Mouse (Mus musculus): ENCODE results near the gene Cavin3. TPM values are rescaled to one million over a fixed set of nuclear protein-coding genes. Genes with fewer than 3 reads are reported as not detected.

The Cavin3 gene
- total and polyA plus RNA-seq, 3 experiments = not detected

- Histone ChIP-seq H3K4me3 (replicated peaks in 1 of 3; ENCODE audit: low read depth in 2 of 3, low read length in 2 of 3, poor library complexity in 1 of 3) (no peak overlapping the region), H3K9me3 (replicated peaks; ENCODE audit: low read length) (no peaks in the 10 kb centered on the region), H3K36me3 (replicated peaks in 1 of 2; ENCODE audit: control insufficient read depth in 1 of 2, insufficient read depth in 1 of 2, low read length in 1 of 2) (no peaks in the 10 kb centered on the region), H3K4me2 (ENCODE audit: insufficient read depth, low read depth, poor library complexity, severe bottlenecking) (no peak overlapping the region), H3K27ac (ENCODE audit: insufficient read depth, low read depth) (no peak overlapping the region), H3K4me1 (ENCODE audit: control insufficient read depth in 1 of 2, insufficient read depth in 2 of 2) (peaks cover 0 to 3% of the 10 kb centered on the region in 2 experiments; a peak in 1 of 4 replicates), H3K27me3 (replicated peaks) (no peaks in the 10 kb centered on the region), H3K79me2 (replicated peaks; ENCODE audit: control insufficient read depth, extremely low read depth, insufficient read depth, poor library complexity, severe bottlenecking) (no peaks in the 10 kb centered on the region), H3K9ac (ENCODE audit: insufficient read depth, low read depth) (no peak overlapping the region)
- TF ChIP-seq MYC (IDR thresholded peaks at IDR 0.05; ENCODE audit: low read depth, low read length) = no peak
- TF ChIP-seq ZMIZ1 (IDR thresholded peaks at IDR 0.05; ENCODE audit: low read depth, low read length) = no peak
- no peak for TF ChIP-seq MAFK (IDR thresholded peaks at IDR 0.05; ENCODE audit: insufficient replicate concordance, low read length)
- no peak for TF ChIP-seq TCF12 (IDR thresholded peaks at IDR 0.05; ENCODE audit: low read depth, low read length)
- TF ChIP-seq BHLHE40 (IDR thresholded peaks at IDR 0.05; ENCODE audit: low read depth, low read length) = no peak
- no peak for TF ChIP-seq KAT2A (IDR thresholded peaks at IDR 0.05; ENCODE audit: insufficient replicate concordance, low read length)
- TF ChIP-seq RAD21 (IDR thresholded peaks at IDR 0.05; ENCODE audit: low read depth, low read length) = no peak
- TF ChIP-seq ELF1 (IDR thresholded peaks at IDR 0.05; ENCODE audit: low read depth, low read length) = no peak
- no peak for DNase-seq (ENCODE audit: extremely low read depth)
- in situ Hi-C loops (cut with MboI; ENCODE audit: low pct_ligation_motif_present, low pct_unique_long_range_greater_than_20kb, low sequenced_read_pairs) (no loop called here), dilution Hi-C loops (cut with MboI; ENCODE audit: extremely low pct_ligation_motif_present, extremely low pct_unique_long_range_greater_than_20kb, low sequenced_read_pairs) (no loop called here)
Observed at GRCm38 (mm10) chr7:105432058-105432457, 50.0 kb downstream of the Cavin3 start.

Other genes with a start within 250 kb of the Cavin3 start
- gene Olfr688, start 194.2 kb downstream of the Cavin3 start, total RNA-seq (2012; rRNA removed) = not detected in 2 replicates
- not detected in 2 replicates for gene Olfr688, start 194.2 kb downstream of the Cavin3 start, total RNA-seq (2014; rRNA removed)
- not detected in 2 replicates for gene Olfr688, start 194.2 kb downstream of the Cavin3 start, polyA plus RNA-seq (2012; ENCODE audit: insufficient read length, low read depth)
- gene Olfr689, start 171.1 kb downstream of the Cavin3 start, total RNA-seq (2012; rRNA removed) = not detected in 2 replicates
- not detected in 2 replicates for gene Olfr689, start 171.1 kb downstream of the Cavin3 start, total RNA-seq (2014; rRNA removed)
- not detected in 2 replicates for gene Olfr689, start 171.1 kb downstream of the Cavin3 start, polyA plus RNA-seq (2012; ENCODE audit: insufficient read length, low read depth)
- gene Olfr690, start 148.2 kb downstream of the Cavin3 start, total RNA-seq (2012; rRNA removed) = not detected in 2 replicates
- not detected in 2 replicates for gene Olfr690, start 148.2 kb downstream of the Cavin3 start, total RNA-seq (2014; rRNA removed)
- gene Olfr690, start 148.2 kb downstream of the Cavin3 start, polyA plus RNA-seq (2012; ENCODE audit: insufficient read length, low read depth) = not detected in 2 replicates
- gene Olfr691, start 140.0 kb downstream of the Cavin3 start, total RNA-seq (2012; rRNA removed) = not detected in 2 replicates
- gene Olfr691, start 140.0 kb downstream of the Cavin3 start, total RNA-seq (2014; rRNA removed) = not detected in 2 replicates
- not detected in 2 replicates for gene Olfr691, start 140.0 kb downstream of the Cavin3 start, polyA plus RNA-seq (2012; ENCODE audit: insufficient read length, low read depth)
- not detected in 2 replicates for gene Olfr692, start 114.1 kb downstream of the Cavin3 start, total RNA-seq (2012; rRNA removed)
- not detected in 2 replicates for gene Olfr692, start 114.1 kb downstream of the Cavin3 start, total RNA-seq (2014; rRNA removed)
- gene Olfr692, start 114.1 kb downstream of the Cavin3 start, polyA plus RNA-seq (2012; ENCODE audit: insufficient read length, low read depth) = not detected in 2 replicates
- 0.30 TPM in 1 of 2 replicates, not detected in the other for gene Gm5901, start 107.3 kb downstream of the Cavin3 start, total RNA-seq (2012; rRNA removed)
- gene Gm5901, start 107.3 kb downstream of the Cavin3 start, total RNA-seq (2014; rRNA removed) = not detected in 2 replicates
- gene Gm5901, start 107.3 kb downstream of the Cavin3 start, polyA plus RNA-seq (2012; ENCODE audit: insufficient read length, low read depth) = 0.44 TPM in 1 of 2 replicates, not detected in the other
- 5.9 TPM in 2 replicates for gene Fam160a2, start 82.2 kb downstream of the Cavin3 start, total RNA-seq (2012; rRNA removed)
- gene Fam160a2, start 82.2 kb downstream of the Cavin3 start, total RNA-seq (2014; rRNA removed) = 3.1 and 3.5 TPM in 2 replicates
- 6.2 and 7.2 TPM in 2 replicates for gene Fam160a2, start 82.2 kb downstream of the Cavin3 start, polyA plus RNA-seq (2012; ENCODE audit: insufficient read length, low read depth)
- gene Cnga4, start 77.7 kb downstream of the Cavin3 start, total RNA-seq (2012; rRNA removed) = not detected in 2 replicates
- gene Cnga4, start 77.7 kb downstream of the Cavin3 start, total RNA-seq (2014; rRNA removed) = not detected in 2 replicates
- gene Cnga4, start 77.7 kb downstream of the Cavin3 start, polyA plus RNA-seq (2012; ENCODE audit: insufficient read length, low read depth) = not detected in 2 replicates
- gene Cckbr, start 56.6 kb downstream of the Cavin3 start, total RNA-seq (2012; rRNA removed) = not detected in 2 replicates
- gene Cckbr, start 56.6 kb downstream of the Cavin3 start, total RNA-seq (2014; rRNA removed) = not detected in 2 replicates
- gene Cckbr, start 56.6 kb downstream of the Cavin3 start, polyA plus RNA-seq (2012; ENCODE audit: insufficient read length, low read depth) = not detected in 2 replicates
- 19.3 and 22.5 TPM in 2 replicates for gene Smpd1, start 72.1 kb upstream of the Cavin3 start, total RNA-seq (2012; rRNA removed)
- gene Smpd1, start 72.1 kb upstream of the Cavin3 start, total RNA-seq (2014; rRNA removed) = 13.7 and 16.9 TPM in 2 replicates
- gene Smpd1, start 72.1 kb upstream of the Cavin3 start, polyA plus RNA-seq (2012; ENCODE audit: insufficient read length, low read depth) = 13.7 and 17.9 TPM in 2 replicates
- 1.8 and 3.2 TPM in 2 replicates for gene Apbb1, start 99.4 kb upstream of the Cavin3 start, total RNA-seq (2012; rRNA removed)
- 1.2 and 3.3 TPM in 2 replicates for gene Apbb1, start 99.4 kb upstream of the Cavin3 start, total RNA-seq (2014; rRNA removed)
- gene Apbb1, start 99.4 kb upstream of the Cavin3 start, polyA plus RNA-seq (2012; ENCODE audit: insufficient read length, low read depth) = 1.1 and 2.1 TPM in 2 replicates
- not detected in 2 replicates for gene Hpx, start 117.8 kb upstream of the Cavin3 start, total RNA-seq (2012; rRNA removed)
- not detected in 2 replicates for gene Hpx, start 117.8 kb upstream of the Cavin3 start, total RNA-seq (2014; rRNA removed)
- gene Hpx, start 117.8 kb upstream of the Cavin3 start, polyA plus RNA-seq (2012; ENCODE audit: insufficient read length, low read depth) = not detected in 2 replicates
- 3.5 and 4.7 TPM in 2 replicates for gene Trim3, start 151.3 kb upstream of the Cavin3 start, total RNA-seq (2012; rRNA removed)
- gene Trim3, start 151.3 kb upstream of the Cavin3 start, total RNA-seq (2014; rRNA removed) = 2.2 TPM in 2 replicates
- 3.5 and 4.6 TPM in 2 replicates for gene Trim3, start 151.3 kb upstream of the Cavin3 start, polyA plus RNA-seq (2012; ENCODE audit: insufficient read length, low read depth)
- 103 and 115 TPM in 2 replicates for gene Timm10b, start 157.8 kb upstream of the Cavin3 start, total RNA-seq (2012; rRNA removed)
- 86.2 and 94.9 TPM in 2 replicates for gene Timm10b, start 157.8 kb upstream of the Cavin3 start, total RNA-seq (2014; rRNA removed)
- gene Timm10b, start 157.8 kb upstream of the Cavin3 start, polyA plus RNA-seq (2012; ENCODE audit: insufficient read length, low read depth) = 89.6 and 99.3 TPM in 2 replicates
- gene Arfip2, start 158.1 kb upstream of the Cavin3 start, total RNA-seq (2012; rRNA removed) = 50.1 and 57.7 TPM in 2 replicates
- gene Arfip2, start 158.1 kb upstream of the Cavin3 start, total RNA-seq (2014; rRNA removed) = 46.9 and 55.6 TPM in 2 replicates
- gene Arfip2, start 158.1 kb upstream of the Cavin3 start, polyA plus RNA-seq (2012; ENCODE audit: insufficient read length, low read depth) = 54.8 and 71.0 TPM in 2 replicates
- gene Gm45799, start 158.3 kb upstream of the Cavin3 start, total RNA-seq (2012; rRNA removed) = 54.4 and 78.4 TPM in 2 replicates
- 37.7 and 51.6 TPM in 2 replicates for gene Gm45799, start 158.3 kb upstream of the Cavin3 start, total RNA-seq (2014; rRNA removed)
- 54.0 and 73.5 TPM in 2 replicates for gene Gm45799, start 158.3 kb upstream of the Cavin3 start, polyA plus RNA-seq (2012; ENCODE audit: insufficient read length, low read depth)
- 0.04 and 0.08 TPM in 2 replicates for gene Dnhd1, start 168.5 kb upstream of the Cavin3 start, total RNA-seq (2012; rRNA removed)
- 0.07 and 0.23 TPM in 2 replicates for gene Dnhd1, start 168.5 kb upstream of the Cavin3 start, total RNA-seq (2014; rRNA removed)
- gene Dnhd1, start 168.5 kb upstream of the Cavin3 start, polyA plus RNA-seq (2012; ENCODE audit: insufficient read length, low read depth) = 0.31 and 0.41 TPM in 2 replicates

Data from CH12.LX (cell line).